Mouse (Mus musculus) liver, embryonic 14.5 days (tissue): ENCODE results near the gene Pak6. TPM values are rescaled to one million over a fixed set of nuclear protein-coding genes. Genes with fewer than 3 reads are reported as not detected.

Source experiments
- ATAC-seq: fragments of 200-750 bp; cut with Nextera tagmentation; 2 replicates; pipeline ENCODE4 v1.8.0; 2017; ENCODE audit warnings: moderate number of reproducible peaks, mild to moderate bottlenecking, moderate library complexity; ENCODE audit not compliant: insufficient read depth
- DNase-seq, 3 experiments: peaks; one replicate each; pipeline ENCODE4 v3.0.0-alpha.2; 2012 to 2013; ENCODE audit warnings: low read depth in 3 of 3, low spot score in 3 of 3
- H3K27ac ChIP-seq: fragments of 300-500 bp; sonication (generic); 2 replicates; pipeline ENCODE4 v1.5.1; 2014; ENCODE audit warnings: moderate library complexity, mild to moderate bottlenecking, control low read depth, inconsistent platforms
- H3K27me3 ChIP-seq: fragments of 300-500 bp; sonication (generic); 2 replicates; pipeline ENCODE4 v1.6.1; 2014; ENCODE audit warnings: mild to moderate bottlenecking, low read length, moderate library complexity; ENCODE audit not compliant: control insufficient read depth, insufficient read depth
- H3K36me3 ChIP-seq: fragments of 300-500 bp; sonication (generic); replicated peaks from 2 replicates; pipeline ENCODE4 v1.6.1; 2014; ENCODE audit warnings: low read depth; ENCODE audit not compliant: control insufficient read depth, insufficient read depth
- H3K4me1 ChIP-seq, 2 experiments: fragments of 200-500 bp in 1 of 2; fragments of 300-500 bp in 1 of 2; sonication (generic) in 1 of 2; replicated peaks; 2 replicates each; pipeline ENCODE4 v1.6.1; 2012 to 2014; ENCODE audit warnings: antibody characterized with exemption in 1 of 2, inconsistent platforms in 1 of 2, low read length in 1 of 2; ENCODE audit not compliant: control insufficient read depth in 2 of 2, insufficient read depth in 2 of 2
- H3K4me2 ChIP-seq: fragments of 300-500 bp; sonication (generic); 2 replicates; pipeline ENCODE4 v1.6.1; 2014; ENCODE audit warnings: low read depth, mild to moderate bottlenecking, control low read depth, moderate library complexity
- H3K4me3 ChIP-seq, 2 experiments: fragments of 200-500 bp in 1 of 2; fragments of 300-500 bp in 1 of 2; sonication (generic) in 1 of 2; 2 replicates each; pipeline ENCODE4 v1.5.1; 2012 to 2014; ENCODE audit warnings: low read depth in 2 of 2, low read length in 2 of 2, mild to moderate bottlenecking in 2 of 2, control low read depth in 1 of 2, inconsistent platforms in 1 of 2, moderate library complexity in 1 of 2; ENCODE audit not compliant: insufficient read depth in 1 of 2
- H3K9ac ChIP-seq: fragments of 300-500 bp; sonication (generic); replicated peaks from 2 replicates; pipeline ENCODE4 v1.6.1; 2014; ENCODE audit warnings: mild to moderate bottlenecking, control low read depth, moderate library complexity
- H3K9me3 ChIP-seq: fragments of 300-500 bp; sonication (generic); 2 replicates; pipeline ENCODE4 v1.6.1; 2016; ENCODE audit warnings: low read length, mixed read lengths; ENCODE audit not compliant: control insufficient read depth
- CTCF ChIP-seq: IDR thresholded peaks from 2 replicates; pipeline ENCODE4 v1.5.1; 2016; ENCODE audit warnings: antibody characterized with exemption, low read depth, control low read depth
- EP300 ChIP-seq: IDR thresholded peaks from 2 replicates; pipeline ENCODE4 v1.6.1; 2016; ENCODE audit warnings: antibody characterized with exemption, low read depth
- WGBS: fragments of 180-500 bp; shearing (Covaris S2); extraction: QIAGEN DNeasy Blood & Tissue Kit; methylation state at CpG from one replicate; pipeline ENCODE4 v1.1.7; 2014; ENCODE audit not compliant: insufficient replicate concordance; 5-methylcytosine and 5-hydroxymethylcytosine counted together
- polyA plus RNA-seq, 2 experiments: library from polyadenylated mRNA; depleted of rRNA in 1 of 2; stranded (reverse) in 1 of 2; unstranded in 1 of 2; fragments of >200 nt; fragmentation: Nextera tagmentation in 1 of 2; extraction: Ambion mirVana in 1 of 2; gene quantifications; 2 replicates each; pipeline versions ENCODE4 v1.2.1 to v1.2.3; 2012 to 2014

Pak6 gene
- polyA plus RNA-seq, 2 experiments = 0.17 to 0.48 TPM

DNA sequence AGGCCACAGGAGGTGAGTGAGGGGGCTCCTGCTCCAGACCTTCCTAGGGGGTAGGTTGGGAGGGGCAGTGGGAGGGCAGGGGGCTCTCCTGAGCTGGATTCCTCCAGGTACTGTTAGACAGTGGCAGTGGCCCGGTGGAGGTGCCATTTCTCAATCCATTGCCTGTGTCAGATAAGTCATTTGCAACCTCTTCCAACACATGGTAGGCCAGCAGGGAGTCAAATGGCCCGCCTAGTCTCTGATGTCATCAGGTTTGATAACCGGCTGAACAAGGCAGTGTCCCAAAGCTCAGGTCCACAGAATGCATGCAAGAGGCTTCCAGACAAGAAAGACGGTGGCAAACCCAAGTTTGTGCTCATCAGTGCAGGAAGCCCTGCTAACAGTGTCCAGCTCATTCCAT is 14.7 kb downstream of the Pak6 start:
- Histone ChIP-seq H3K27ac (no peak overlapping the region), H3K4me1 (peaks cover 3 to 9% of the 10 kb centered on the region in 2 experiments), H3K4me3 (peak overlapping the region; percentile 34 to 54; a peak in 3 of 4 replicates), H3K4me2 (peak overlapping the region; percentile 86), H3K9me3 (no peaks in the 10 kb centered on the region), H3K36me3 (no peaks in the 10 kb centered on the region), H3K9ac (peak overlapping the region; percentile 40; the same call in 1 of the 2 replicates), H3K27me3 (peaks cover 35% of the 10 kb centered on the region)
- DNase-seq (peak in 2 of 3 experiments; percentile 39 to 42), ATAC-seq (peak; percentile 59; the same call in 1 of the 2 replicates)
- no peak for TF ChIP-seq CTCF
- no peak for TF ChIP-seq EP300
- WGBS = 11% methylated on average over 4 of the region's 4 CpGs

DNA sequence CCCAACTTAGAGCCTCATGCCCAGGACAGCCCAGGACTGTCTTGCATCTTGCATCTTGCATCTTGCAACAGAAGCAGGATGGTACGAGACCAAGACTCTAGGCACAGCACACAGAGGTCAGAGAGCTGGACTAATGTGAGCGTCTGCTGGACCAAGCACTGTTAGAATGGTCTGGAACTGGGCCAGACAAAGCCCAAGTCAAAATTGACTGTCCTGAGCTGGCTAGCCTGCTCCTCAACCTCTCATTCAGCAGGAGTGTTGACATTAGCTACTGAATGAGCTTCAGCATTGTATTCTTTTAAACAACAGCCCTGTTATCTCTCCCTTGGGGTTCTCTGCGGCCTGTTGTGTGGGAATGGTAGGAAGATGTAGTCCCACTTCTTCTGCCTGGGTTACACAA is 16.5 kb downstream of the Pak6 start:
- peaks cover 3 to 12% of the 10 kb centered on the region in 2 experiments for H3K4me1 ChIP-seq
- no peaks in the 10 kb centered on the region for H3K36me3 ChIP-seq
- 64% methylated on average over 3 of the region's 3 CpGs for WGBS
- ATAC-seq (no peak), DNase-seq (no peak)
- H3K9ac ChIP-seq = no peak overlapping the region
- TF ChIP-seq CTCF (no peak), EP300 (no peak)
- H3K4me2 ChIP-seq = no peak overlapping the region
- H3K27me3 ChIP-seq = peaks cover 35% of the 10 kb centered on the region
- H3K9me3 ChIP-seq = no peaks in the 10 kb centered on the region
- no peak overlapping the region for H3K4me3 ChIP-seq
- no peak overlapping the region for H3K27ac ChIP-seq

DNA sequence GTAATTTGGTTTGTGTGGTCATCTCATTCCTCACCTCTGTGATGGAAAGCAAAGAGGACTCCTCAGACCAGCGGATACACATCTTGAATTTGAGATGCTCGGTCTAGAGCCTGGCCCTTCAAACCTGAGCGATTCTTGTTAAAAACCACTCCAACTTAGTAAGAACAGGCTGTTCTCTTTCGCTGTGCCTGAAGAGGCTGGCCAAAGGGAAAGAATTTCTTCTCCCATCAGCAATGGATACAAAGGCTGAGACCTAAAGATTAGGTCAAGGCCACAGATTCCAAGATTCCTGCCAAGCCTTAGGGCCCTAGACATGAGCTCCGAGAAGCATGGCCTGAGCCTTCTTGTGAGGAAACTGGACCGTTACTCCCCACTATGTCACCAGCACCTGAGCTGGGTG is 17.8 kb downstream of the Pak6 start:
- Histone ChIP-seq H3K4me2 (no peak overlapping the region), H3K27me3 (peaks cover 24% of the 10 kb centered on the region), H3K4me3 (no peak overlapping the region), H3K9me3 (no peaks in the 10 kb centered on the region), H3K27ac (no peak overlapping the region), H3K4me1 (peaks cover 3 to 12% of the 10 kb centered on the region in 2 experiments), H3K9ac (no peak overlapping the region), H3K36me3 (no peaks in the 10 kb centered on the region)
- ATAC-seq = no peak
- TF ChIP-seq CTCF = no peak
- no peak for TF ChIP-seq EP300
- WGBS = 78% methylated on average over 6 of the region's 6 CpGs
- no peak for DNase-seq

DNA sequence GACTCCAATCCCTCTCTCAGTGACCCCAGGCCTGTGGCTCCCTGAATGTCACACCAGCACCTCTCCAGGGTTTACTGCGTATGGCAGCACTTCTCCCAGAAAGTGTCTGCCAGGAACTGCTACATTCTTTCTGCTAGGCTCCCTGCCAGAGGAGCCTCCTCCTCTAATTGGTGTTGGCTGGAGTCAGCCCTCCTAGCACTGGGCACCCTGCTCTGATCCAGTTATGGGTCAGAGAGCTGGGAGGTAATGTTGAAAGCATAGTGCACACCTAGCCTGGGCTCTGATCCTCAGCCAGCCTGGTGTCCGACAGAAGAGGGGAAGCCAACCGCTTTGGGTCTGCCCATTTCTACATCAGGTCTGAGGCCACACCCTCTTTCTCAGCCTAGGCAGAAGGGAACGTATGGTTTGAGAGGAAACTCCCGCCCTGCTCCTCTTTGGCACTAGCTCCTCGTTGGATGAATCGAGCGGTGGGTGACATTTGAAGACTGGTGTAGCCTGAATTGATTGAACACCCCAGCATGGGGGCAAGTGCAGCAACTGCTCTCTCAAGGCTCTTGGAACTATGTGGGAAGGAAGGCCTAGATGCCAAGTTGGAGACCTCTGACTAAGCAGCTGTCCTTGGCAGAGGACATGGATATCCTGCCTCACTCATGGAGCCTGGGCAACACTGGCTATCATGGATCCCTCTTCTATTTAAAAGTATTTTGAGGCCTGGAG is 19.6 kb downstream of the Pak6 start:
- ATAC-seq (no peak), DNase-seq (no peak)
- Histone ChIP-seq H3K27ac (no peak overlapping the region), H3K9me3 (no peaks in the 10 kb centered on the region), H3K9ac (no peak overlapping the region), H3K4me3 (no peak overlapping the region), H3K4me2 (no peak overlapping the region), H3K27me3 (peaks cover 6% of the 10 kb centered on the region), H3K36me3 (no peaks in the 10 kb centered on the region), H3K4me1 (peaks cover under 1 to 10% of the 10 kb centered on the region in 2 experiments)
- 38% methylated on average over 8 of the region's 8 CpGs for WGBS
- TF ChIP-seq EP300 (no peak), CTCF (no peak)

DNA sequence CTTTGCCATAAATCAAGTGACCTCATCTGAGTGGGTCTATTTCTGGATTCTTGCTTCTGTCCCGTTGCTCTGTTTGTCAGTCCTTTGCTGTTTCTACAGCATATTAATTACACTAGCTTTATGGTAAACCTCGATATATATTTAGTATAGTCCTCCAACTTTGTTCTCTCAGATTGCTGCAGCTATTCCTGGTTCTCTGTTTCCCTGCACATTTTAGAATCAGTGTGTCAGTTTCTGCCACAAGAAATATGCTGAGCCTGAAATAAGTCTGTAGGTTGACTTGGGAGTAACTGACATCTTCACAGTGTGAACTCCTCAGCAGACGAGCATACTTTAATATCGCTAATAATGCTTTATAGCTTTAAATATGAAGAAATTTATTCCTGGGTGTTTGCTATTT is 22.0 kb downstream of the Pak6 start:
- H3K27me3 ChIP-seq = no peaks in the 10 kb centered on the region
- H3K36me3 ChIP-seq = no peaks in the 10 kb centered on the region
- TF ChIP-seq EP300 = no peak
- no peak for TF ChIP-seq CTCF
- H3K9me3 ChIP-seq = no peaks in the 10 kb centered on the region
- no peak for DNase-seq
- no peak overlapping the region for H3K9ac ChIP-seq
- no peak for ATAC-seq
- 68% methylated on average over 4 of the region's 4 CpGs for WGBS
- H3K4me1 ChIP-seq = peaks cover 0 to 6% of the 10 kb centered on the region in 2 experiments; a peak in 2 of 4 replicates
- H3K4me3 ChIP-seq = no peak overlapping the region
- no peak overlapping the region for H3K27ac ChIP-seq
- H3K4me2 ChIP-seq = no peak overlapping the region
